Mouse (Mus musculus): ENCODE measurements around the gene Dock1. TPM values are rescaled to one million over a fixed set of nuclear protein-coding genes. Genes with fewer than 3 reads are reported as not detected.
A peak's percentile ranks its signal among the peaks of the same experiment; 100 is the strongest.

Gene Dock1
- polyA plus RNA-seq, 1 experiment, result 19.6 TPM

GRCm38 (mm10) chr7:135157571-135157970, 487.1 kb downstream of the Dock1 start:
- TF ChIP-seq CTCF (conservative IDR thresholded peaks at IDR 0.05; ENCODE audit: insufficient read depth, insufficient read length, low read depth, low read length), result no peak
- TF ChIP-seq POLR2A (IDR thresholded peaks at IDR 0.05; ENCODE audit: low read depth, low read length), result no peak
- H3K27ac ChIP-seq (ENCODE audit: insufficient read depth, low read depth, low read length), result no peak overlapping the region
- H3K4me3 ChIP-seq (ENCODE audit: insufficient read depth, low read depth, low read length), result no peak overlapping the region
- DNase-seq, result no peak
- no peaks in the 10 kb centered on the region for H3K27me3 ChIP-seq (replicated peaks; ENCODE audit: control insufficient read depth, insufficient read depth, low read length)
- H3K4me1 ChIP-seq (ENCODE audit: control insufficient read depth, insufficient read depth, low read length), result no peaks in the 10 kb centered on the region
- peaks cover 1% of the 10 kb centered on the region for H3K36me3 ChIP-seq (ENCODE audit: control insufficient read depth, insufficient read depth, low read length)
- 87% methylated on average over 5 of the region's 5 CpGs for WGBS

- TF ChIP-seq POLR2A (IDR thresholded peaks at IDR 0.05; ENCODE audit: low read depth, low read length) (no peak), CTCF (conservative IDR thresholded peaks at IDR 0.05; ENCODE audit: insufficient read depth, insufficient read length, low read depth, low read length) (no peak)
- Histone ChIP-seq H3K36me3 (ENCODE audit: control insufficient read depth, insufficient read depth, low read length) (peaks cover 1% of the 10 kb centered on the region), H3K27me3 (replicated peaks; ENCODE audit: control insufficient read depth, insufficient read depth, low read length) (no peaks in the 10 kb centered on the region), H3K27ac (ENCODE audit: insufficient read depth, low read depth, low read length) (no peak overlapping the region), H3K4me1 (ENCODE audit: control insufficient read depth, insufficient read depth, low read length) (no peaks in the 10 kb centered on the region), H3K4me3 (ENCODE audit: insufficient read depth, low read depth, low read length) (no peak overlapping the region)
- no peak for DNase-seq
- WGBS, result 89% methylated on average over 10 of the region's 10 CpGs
These were observed 487.9 kb downstream of the Dock1 start for GRCm38 (mm10) chr7:135158381-135158780.

DNA sequence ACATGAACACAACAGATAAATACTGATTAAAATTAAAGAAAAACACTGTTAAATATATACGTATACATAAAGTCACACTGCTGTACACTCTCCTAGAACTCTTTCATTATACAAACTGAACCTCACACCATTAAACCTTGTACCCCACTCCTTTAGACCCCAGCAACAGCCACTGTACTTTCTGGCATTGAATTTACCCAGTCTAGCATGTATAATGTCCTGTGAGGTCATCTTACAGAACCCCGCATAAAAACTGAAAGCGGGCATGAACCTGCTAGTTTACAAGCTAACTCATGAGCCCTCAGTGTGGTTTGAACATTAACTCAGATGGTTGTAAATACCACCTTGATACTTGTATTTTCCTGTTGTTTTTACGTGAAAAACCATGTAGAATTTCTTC, 489.2 kb downstream of the Dock1 start:
- no peaks in the 10 kb centered on the region for H3K4me1 ChIP-seq (ENCODE audit: control insufficient read depth, insufficient read depth, low read length)
- H3K36me3 ChIP-seq (ENCODE audit: control insufficient read depth, insufficient read depth, low read length), result peaks cover 1% of the 10 kb centered on the region
- H3K27me3 ChIP-seq (replicated peaks; ENCODE audit: control insufficient read depth, insufficient read depth, low read length), result no peaks in the 10 kb centered on the region
- DNase-seq, result no peak
- 61% methylated on average over 4 of the region's 4 CpGs for WGBS
- no peak overlapping the region for H3K4me3 ChIP-seq (ENCODE audit: insufficient read depth, low read depth, low read length)
- no peak overlapping the region for H3K27ac ChIP-seq (ENCODE audit: insufficient read depth, low read depth, low read length)
- TF ChIP-seq CTCF (conservative IDR thresholded peaks at IDR 0.05; ENCODE audit: insufficient read depth, insufficient read length, low read depth, low read length) (no peak), POLR2A (IDR thresholded peaks at IDR 0.05; ENCODE audit: low read depth, low read length) (no peak)

- TF ChIP-seq POLR2A (IDR thresholded peaks at IDR 0.05; ENCODE audit: low read depth, low read length) (no peak), CTCF (conservative IDR thresholded peaks at IDR 0.05; ENCODE audit: insufficient read depth, insufficient read length, low read depth, low read length) (peak; percentile 88)
- WGBS, result 29% methylated on average over 3 of the region's 3 CpGs
- Histone ChIP-seq H3K27ac (ENCODE audit: insufficient read depth, low read depth, low read length) (no peak overlapping the region), H3K4me1 (ENCODE audit: control insufficient read depth, insufficient read depth, low read length) (no peaks in the 10 kb centered on the region), H3K27me3 (replicated peaks; ENCODE audit: control insufficient read depth, insufficient read depth, low read length) (no peaks in the 10 kb centered on the region), H3K4me3 (ENCODE audit: insufficient read depth, low read depth, low read length) (no peak overlapping the region), H3K36me3 (ENCODE audit: control insufficient read depth, insufficient read depth, low read length) (peaks cover 2% of the 10 kb centered on the region; the same call in 1 of the 2 replicates)
- peak; percentile 59 for DNase-seq
These were observed 494.7 kb downstream of the Dock1 start for GRCm38 (mm10) chr7:135165155-135165554.

- 79% methylated on average over 4 of the region's 4 CpGs for WGBS
- Histone ChIP-seq H3K27ac (ENCODE audit: insufficient read depth, low read depth, low read length) (no peak overlapping the region), H3K4me1 (ENCODE audit: control insufficient read depth, insufficient read depth, low read length) (no peaks in the 10 kb centered on the region), H3K27me3 (replicated peaks; ENCODE audit: control insufficient read depth, insufficient read depth, low read length) (no peaks in the 10 kb centered on the region), H3K4me3 (ENCODE audit: insufficient read depth, low read depth, low read length) (no peak overlapping the region), H3K36me3 (ENCODE audit: control insufficient read depth, insufficient read depth, low read length) (peaks cover 2% of the 10 kb centered on the region; the same call in 1 of the 2 replicates)
- TF ChIP-seq CTCF (conservative IDR thresholded peaks at IDR 0.05; ENCODE audit: insufficient read depth, insufficient read length, low read depth, low read length), result no peak
- TF ChIP-seq POLR2A (IDR thresholded peaks at IDR 0.05; ENCODE audit: low read depth, low read length), result no peak
- no peak for DNase-seq
These were observed 499.5 kb downstream of the Dock1 start for GRCm38 (mm10) chr7:135169936-135170335.

- no peaks in the 10 kb centered on the region for H3K27me3 ChIP-seq (replicated peaks; ENCODE audit: control insufficient read depth, insufficient read depth, low read length)
- no peaks in the 10 kb centered on the region for H3K4me1 ChIP-seq (ENCODE audit: control insufficient read depth, insufficient read depth, low read length)
- TF ChIP-seq POLR2A (IDR thresholded peaks at IDR 0.05; ENCODE audit: low read depth, low read length), result no peak
- TF ChIP-seq CTCF (conservative IDR thresholded peaks at IDR 0.05; ENCODE audit: insufficient read depth, insufficient read length, low read depth, low read length), result no peak
- WGBS, result 49% methylated on average over 9 of the region's 9 CpGs
- H3K36me3 ChIP-seq (ENCODE audit: control insufficient read depth, insufficient read depth, low read length), result peaks cover 2% of the 10 kb centered on the region; the same call in 1 of the 2 replicates
- H3K4me3 ChIP-seq (ENCODE audit: insufficient read depth, low read depth, low read length), result no peak overlapping the region
- H3K27ac ChIP-seq (ENCODE audit: insufficient read depth, low read depth, low read length), result no peak overlapping the region
- DNase-seq, result peak; percentile 24
These were observed 501.8 kb downstream of the Dock1 start for GRCm38 (mm10) chr7:135172219-135172618.

GRCm38 (mm10) chr7:135194190-135194589, 523.7 kb downstream of the Dock1 start:
- TF ChIP-seq CTCF (conservative IDR thresholded peaks at IDR 0.05; ENCODE audit: insufficient read depth, insufficient read length, low read depth, low read length) (no peak), POLR2A (IDR thresholded peaks at IDR 0.05; ENCODE audit: low read depth, low read length) (no peak)
- Histone ChIP-seq H3K4me3 (ENCODE audit: insufficient read depth, low read depth, low read length) (no peak overlapping the region), H3K27ac (ENCODE audit: insufficient read depth, low read depth, low read length) (no peak overlapping the region), H3K4me1 (ENCODE audit: control insufficient read depth, insufficient read depth, low read length) (no peaks in the 10 kb centered on the region), H3K36me3 (ENCODE audit: control insufficient read depth, insufficient read depth, low read length) (no peaks in the 10 kb centered on the region), H3K27me3 (replicated peaks; ENCODE audit: control insufficient read depth, insufficient read depth, low read length) (no peaks in the 10 kb centered on the region)
- WGBS, result 96% methylated on average over 3 of the region's 3 CpGs
- no peak for DNase-seq
